Mouse (Mus musculus): ENCODE results near the gene 1700012P22Rik. TPM values are rescaled to one million over a fixed set of nuclear protein-coding genes. Genes with fewer than 3 reads are reported as not detected.

The 1700012P22Rik gene
- not detected for total RNA-seq (2022)

- no peak for DNase-seq (ENCODE audit: low spot score in 2 of 2)
These were observed at the start of gene 1700012P22Rik for GRCm38 (mm10) chr4:144438672-144439071. Gene 1700012P22Rik (minus strand): TSS chr4:144438772.

- no peak for DNase-seq (ENCODE audit: low spot score in 2 of 2)
These were observed 29.5 kb upstream of the 1700012P22Rik start for GRCm38 (mm10) chr4:144468091-144468490.

- DNase-seq (ENCODE audit: low spot score in 2 of 2), result no peak
These were observed 26.6 kb upstream of the 1700012P22Rik start for GRCm38 (mm10) chr4:144465206-144465605.

GRCm38 (mm10) chr4:144463656-144464055 lies 25.1 kb upstream of the 1700012P22Rik start, which contains the start of gene Aadacl3:
Gene Aadacl3 (minus strand): TSS chr4:144463756.
- no peak for DNase-seq (ENCODE audit: low spot score in 2 of 2)

GRCm38 (mm10) chr4:144453217-144453616 lies 14.6 kb upstream of the 1700012P22Rik start, which contains the start of gene Gm9944:
Gene Gm9944 (minus strand): TSS chr4:144453317.
- no peak for DNase-seq (ENCODE audit: low spot score in 2 of 2)

GRCm38 (mm10) chr4:144448546-144448945 lies 10.0 kb upstream of the 1700012P22Rik start:
- no peak for DNase-seq (ENCODE audit: low spot score in 2 of 2)

GRCm38 (mm10) chr4:144441582-144441981 lies 3.0 kb upstream of the 1700012P22Rik start:
- DNase-seq (ENCODE audit: low spot score in 2 of 2), result no peak

GRCm38 (mm10) chr4:144441095-144441494 lies 2.5 kb upstream of the 1700012P22Rik start:
- no peak for DNase-seq (ENCODE audit: low spot score in 2 of 2)

GRCm38 (mm10) chr4:144433216-144433615 lies 5.4 kb downstream of the 1700012P22Rik start:
- DNase-seq (ENCODE audit: low spot score in 2 of 2), result no peak

GRCm38 (mm10) chr4:144430723-144431122 lies 7.8 kb downstream of the 1700012P22Rik start:
- DNase-seq (ENCODE audit: low spot score in 2 of 2), result no peak

- DNase-seq (ENCODE audit: low spot score in 2 of 2), result no peak
These were observed 9.7 kb downstream of the 1700012P22Rik start for GRCm38 (mm10) chr4:144428868-144429267.

- no peak for DNase-seq (ENCODE audit: low spot score in 2 of 2)
These were observed 14.0 kb downstream of the 1700012P22Rik start for GRCm38 (mm10) chr4:144424590-144424989.

GRCm38 (mm10) chr4:144420644-144421043 lies 17.9 kb downstream of the 1700012P22Rik start:
- no peak for DNase-seq (ENCODE audit: low spot score in 2 of 2)

GRCm38 (mm10) chr4:144408290-144408689 lies 30.3 kb downstream of the 1700012P22Rik start, which contains the start of gene Pramef12:
Gene Pramef12 (minus strand): TSS chr4:144408464.
- DNase-seq (ENCODE audit: low spot score in 2 of 2), result no peak

- DNase-seq (ENCODE audit: low spot score in 2 of 2), result no peak
These were observed 32.3 kb downstream of the 1700012P22Rik start for GRCm38 (mm10) chr4:144406261-144406660.

- DNase-seq (ENCODE audit: low spot score in 2 of 2), result no peak
These were observed 34.0 kb downstream of the 1700012P22Rik start for GRCm38 (mm10) chr4:144404456-144405086.

- DNase-seq (ENCODE audit: low spot score in 2 of 2), result no peak
These were observed 35.9 kb downstream of the 1700012P22Rik start for GRCm38 (mm10) chr4:144402712-144403111.

GRCm38 (mm10) chr4:144396316-144396715 lies 42.3 kb downstream of the 1700012P22Rik start:
- DNase-seq (ENCODE audit: low spot score in 2 of 2), result no peak

GRCm38 (mm10) chr4:144377911-144378310 lies 60.7 kb downstream of the 1700012P22Rik start, which contains the start of gene Pramef20:
Gene Pramef20 (minus strand): TSS chr4:144377933.
- DNase-seq (ENCODE audit: low spot score in 2 of 2), result no peak
